Mouse (Mus musculus) forebrain, embryonic 10.5 days (tissue): ENCODE data around the gene Tlr7. TPM values are rescaled to one million over a fixed set of nuclear protein-coding genes. Genes with fewer than 3 reads are reported as not detected.
"Not testable (repeated sequence)": the region's sequence is repeated elsewhere in the genome, so short reads cannot be mapped to it uniquely, and the experiment has no call there.

Experiments
- DNase-seq: peaks from one replicate; pipeline ENCODE4 v3.0.0-alpha.2; 2017; ENCODE audit warnings: low spot score; ENCODE audit errors: extremely low spot score
- H3K27ac ChIP-seq: fragments of 300-500 bp; sonication (generic); 2 replicates; pipeline ENCODE4 v1.5.1; 2016; ENCODE audit warnings: mild to moderate bottlenecking
- H3K27me3 ChIP-seq: fragments of 300-500 bp; sonication (generic); 2 replicates; pipeline ENCODE4 v1.6.1; 2016; ENCODE audit warnings: mild to moderate bottlenecking; ENCODE audit not compliant: poor library complexity, severe bottlenecking
- H3K36me3 ChIP-seq: fragments of 300-500 bp; sonication (generic); replicated peaks from 2 replicates; pipeline ENCODE4 v1.6.1; 2016; ENCODE audit warnings: mild to moderate bottlenecking, moderate library complexity
- H3K4me1 ChIP-seq: fragments of 300-500 bp; sonication (generic); 2 replicates; pipeline ENCODE4 v1.6.1; 2016
- H3K4me3 ChIP-seq: fragments of 300-500 bp; sonication (generic); 2 replicates; pipeline ENCODE4 v1.5.1; 2016; ENCODE audit warnings: mild to moderate bottlenecking, moderate library complexity
- H3K9me3 ChIP-seq: fragments of 300-500 bp; sonication (generic); 2 replicates; pipeline ENCODE4 v1.6.1; 2016; ENCODE audit warnings: mild to moderate bottlenecking, moderate library complexity
- WGBS: fragments of 180-500 bp; shearing (Covaris S2); methylation state at CpG from one replicate; pipeline ENCODE4 v1.1.7; 2016; 5-methylcytosine and 5-hydroxymethylcytosine counted together
- polyA plus RNA-seq: library from polyadenylated mRNA; unstranded; fragments of >200 nt; fragmentation: Nextera tagmentation; extraction: Ambion mirVana; gene quantifications from 2 replicates; pipeline ENCODE4 v1.2.1, GENCODE M21; 2016

Tlr7 gene
- polyA plus RNA-seq: 0.15 and 0.19 TPM in 2 replicates

GRCm38 (mm10) chrX:167330399-167330798 lies at the start of gene Tlr7:
Gene Tlr7, minus strand, starts transcription at chrX:167330558.
- no peak within 1 kb of the TSS for H3K4me3 ChIP-seq
- H3K9me3 ChIP-seq: no peaks in the 10 kb centered on the region
- WGBS: 90% methylated on average over 6 of the region's 6 CpGs
- H3K27me3 ChIP-seq: peaks cover 98% of the 10 kb centered on the region
- H3K27ac ChIP-seq: no peak within 1 kb of the TSS
- H3K36me3 ChIP-seq: no peaks in the 10 kb centered on the region
- no peaks in the 10 kb centered on the region for H3K4me1 ChIP-seq
- DNase-seq: no peak

- H3K4me1 ChIP-seq: peaks cover 6% of the 10 kb centered on the region; the same call in 1 of the 2 replicates
- H3K27ac ChIP-seq: no peak overlapping the region
- H3K4me3 ChIP-seq: no peak overlapping the region
- no peak for DNase-seq
- peaks cover 96% of the 10 kb centered on the region for H3K27me3 ChIP-seq
- no peaks in the 10 kb centered on the region for H3K36me3 ChIP-seq
- 60% methylated on average over 4 of the region's 4 CpGs for WGBS
- H3K9me3 ChIP-seq: no peaks in the 10 kb centered on the region
Measured at GRCm38 (mm10) chrX:167380073-167380472, 49.7 kb upstream of the Tlr7 start.

GRCm38 (mm10) chrX:167361231-167361630 lies 30.9 kb upstream of the Tlr7 start:
- 91% methylated on average over 3 of the region's 3 CpGs for WGBS
- not testable (repeated sequence) for H3K4me1 ChIP-seq, H3K9me3 ChIP-seq, DNase-seq, H3K27ac ChIP-seq, H3K4me3 ChIP-seq
- H3K36me3 ChIP-seq: peaks cover 15% of the 10 kb centered on the region
- H3K27me3 ChIP-seq: peaks cover 94% of the 10 kb centered on the region

- H3K27ac ChIP-seq: no peak overlapping the region
- no peaks in the 10 kb centered on the region for H3K4me1 ChIP-seq
- peaks cover 15% of the 10 kb centered on the region for H3K36me3 ChIP-seq
- WGBS: 96% methylated on average over 7 of the region's 7 CpGs
- no peaks in the 10 kb centered on the region for H3K9me3 ChIP-seq
- H3K27me3 ChIP-seq: peaks cover 96% of the 10 kb centered on the region
- DNase-seq: no peak
- H3K4me3 ChIP-seq: no peak overlapping the region
Measured at GRCm38 (mm10) chrX:167359704-167360103, 29.3 kb upstream of the Tlr7 start.

- DNase-seq: no peak
- Histone ChIP-seq H3K27ac (no peak overlapping the region), H3K36me3 (peaks cover 15% of the 10 kb centered on the region), H3K4me3 (no peak overlapping the region), H3K27me3 (peaks cover 96% of the 10 kb centered on the region), H3K9me3 (no peaks in the 10 kb centered on the region), H3K4me1 (no peaks in the 10 kb centered on the region)
- WGBS: 78% methylated on average over 2 of the region's 2 CpGs
Measured at GRCm38 (mm10) chrX:167357415-167357814, 27.1 kb upstream of the Tlr7 start.

- H3K4me3 ChIP-seq: no peak overlapping the region
- H3K4me1 ChIP-seq: no peaks in the 10 kb centered on the region
- no peak for DNase-seq
- peaks cover 4% of the 10 kb centered on the region; the same call in 1 of the 2 replicates for H3K36me3 ChIP-seq
- peaks cover 93% of the 10 kb centered on the region for H3K27me3 ChIP-seq
- WGBS: 97% methylated on average over 3 of the region's 3 CpGs
- no peak overlapping the region for H3K27ac ChIP-seq
- H3K9me3 ChIP-seq: no peaks in the 10 kb centered on the region
Measured at GRCm38 (mm10) chrX:167355965-167356364, 25.6 kb upstream of the Tlr7 start.

GRCm38 (mm10) chrX:167353617-167354016 lies 23.3 kb upstream of the Tlr7 start:
- no peak for DNase-seq
- Histone ChIP-seq H3K36me3 (peaks cover 11% of the 10 kb centered on the region), H3K4me3 (no peak overlapping the region), H3K27me3 (peaks cover 92% of the 10 kb centered on the region), H3K9me3 (no peaks in the 10 kb centered on the region), H3K27ac (no peak overlapping the region), H3K4me1 (no peaks in the 10 kb centered on the region)
- 93% methylated on average over 2 of the region's 2 CpGs for WGBS

GRCm38 (mm10) chrX:167346440-167346839 lies 16.1 kb upstream of the Tlr7 start:
- 77% methylated on average over 1 of the region's 1 CpGs for WGBS
- DNase-seq: no peak
- Histone ChIP-seq H3K9me3 (no peaks in the 10 kb centered on the region), H3K4me1 (no peaks in the 10 kb centered on the region), H3K36me3 (peaks cover 11% of the 10 kb centered on the region), H3K27ac (no peak overlapping the region), H3K27me3 (peaks cover 96% of the 10 kb centered on the region), H3K4me3 (no peak overlapping the region)

- Histone ChIP-seq H3K27ac (no peak overlapping the region), H3K4me1 (no peaks in the 10 kb centered on the region), H3K36me3 (no peaks in the 10 kb centered on the region), H3K9me3 (no peaks in the 10 kb centered on the region), H3K4me3 (no peak overlapping the region), H3K27me3 (peaks cover 97% of the 10 kb centered on the region)
- no peak for DNase-seq
- WGBS: 88% methylated on average over 1 of the region's 1 CpGs
Measured at GRCm38 (mm10) chrX:167344356-167344755, 14.0 kb upstream of the Tlr7 start.

- 90% methylated on average over 3 of the region's 3 CpGs for WGBS
- no peak for DNase-seq
Measured at GRCm38 (mm10) chrX:167341811-167342210, 11.5 kb upstream of the Tlr7 start.

GRCm38 (mm10) chrX:167340190-167340589 lies 9.8 kb upstream of the Tlr7 start:
- peaks cover 85% of the 10 kb centered on the region for H3K27me3 ChIP-seq

More at GRCm38 (mm10) chrX:167341811-167342210, 11.5 kb upstream of the Tlr7 start:
- no peaks in the 10 kb centered on the region for H3K36me3 ChIP-seq
- peaks cover 97% of the 10 kb centered on the region for H3K27me3 ChIP-seq
- no peaks in the 10 kb centered on the region for H3K9me3 ChIP-seq
- H3K4me3 ChIP-seq: no peak overlapping the region
- H3K4me1 ChIP-seq: no peaks in the 10 kb centered on the region
- no peak overlapping the region for H3K27ac ChIP-seq

GRCm38 (mm10) chrX:167337990-167338389 lies 7.6 kb upstream of the Tlr7 start:
- Histone ChIP-seq H3K36me3 (no peaks in the 10 kb centered on the region), H3K27ac (no peak overlapping the region), H3K4me1 (no peaks in the 10 kb centered on the region), H3K27me3 (peaks cover 85% of the 10 kb centered on the region), H3K4me3 (no peak overlapping the region), H3K9me3 (no peaks in the 10 kb centered on the region)
- 96% methylated on average over 1 of the region's 1 CpGs for WGBS
- no peak for DNase-seq

More at GRCm38 (mm10) chrX:167340190-167340589, 9.8 kb upstream of the Tlr7 start:
- no peaks in the 10 kb centered on the region for H3K36me3 ChIP-seq
- H3K4me3 ChIP-seq: no peak overlapping the region
- 96% methylated on average over 2 of the region's 2 CpGs for WGBS
- no peaks in the 10 kb centered on the region for H3K4me1 ChIP-seq
- no peak overlapping the region for H3K27ac ChIP-seq
- no peak for DNase-seq
- no peaks in the 10 kb centered on the region for H3K9me3 ChIP-seq

GRCm38 (mm10) chrX:167334571-167334970 lies 4.2 kb upstream of the Tlr7 start:
- DNase-seq: no peak
- 82% methylated on average over 1 of the region's 1 CpGs for WGBS
- Histone ChIP-seq H3K27ac (no peak overlapping the region), H3K4me3 (no peak overlapping the region), H3K9me3 (no peaks in the 10 kb centered on the region), H3K4me1 (no peaks in the 10 kb centered on the region), H3K27me3 (peaks cover 83% of the 10 kb centered on the region), H3K36me3 (no peaks in the 10 kb centered on the region)

GRCm38 (mm10) chrX:167332607-167333006 lies 2.2 kb upstream of the Tlr7 start:
- Histone ChIP-seq H3K36me3 (no peaks in the 10 kb centered on the region), H3K27ac (no peak overlapping the region), H3K27me3 (peaks cover 83% of the 10 kb centered on the region), H3K9me3 (no peaks in the 10 kb centered on the region), H3K4me1 (no peaks in the 10 kb centered on the region), H3K4me3 (no peak overlapping the region)
- WGBS: 92% methylated on average over 1 of the region's 1 CpGs
- DNase-seq: no peak
